Mouse (Mus musculus): Measurements from ENCODE around the gene Slc36a1. TPM values are rescaled to one million over a fixed set of nuclear protein-coding genes. Genes with fewer than 3 reads are reported as not detected.

Gene Slc36a1
- total RNA-seq, 2 experiments from 2014 or later, result 52.1 to 55.3 TPM

DNA sequence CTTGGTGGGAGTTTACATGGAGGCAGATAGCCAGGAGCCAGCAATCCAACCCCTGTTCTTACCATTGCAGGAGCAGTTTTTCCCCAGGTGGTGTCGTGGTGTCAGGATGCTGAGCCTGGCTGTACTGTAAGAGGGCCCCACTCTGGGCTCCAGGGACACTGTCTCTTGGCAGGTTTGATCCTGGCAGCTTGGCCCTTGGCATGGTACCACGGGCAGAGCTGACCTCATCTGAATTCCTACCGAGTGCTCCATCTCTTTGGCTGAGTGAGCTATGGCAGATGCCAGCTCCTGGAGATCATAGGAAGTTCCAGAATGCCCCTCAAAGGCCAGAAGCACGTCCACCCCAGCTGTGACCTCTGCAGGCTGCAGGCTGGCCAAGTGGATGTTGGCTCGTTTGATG, 57.9 kb downstream of the Slc36a1 start:
- peak; percentile 23 for TF ChIP-seq CTCF (conservative IDR thresholded peaks at IDR 0.05)
- DNase-seq (ENCODE audit: low spot score in 2 of 2), result peak in 1 of 2 experiments; percentile 24
- Histone ChIP-seq H3K4me3 (no peak overlapping the region), H3K27ac (no peak overlapping the region)

GRCm38 (mm10) chr11:55264318-55264717, 60.2 kb downstream of the Slc36a1 start:
- no peak for DNase-seq (ENCODE audit: low spot score in 2 of 2)
- no peak overlapping the region for H3K27ac ChIP-seq
- TF ChIP-seq CTCF (conservative IDR thresholded peaks at IDR 0.05), result no peak
- no peak overlapping the region for H3K4me3 ChIP-seq

- Histone ChIP-seq H3K27ac (no peak overlapping the region), H3K4me3 (no peak overlapping the region)
- DNase-seq (ENCODE audit: low spot score in 2 of 2), result peak in 1 of 2 experiments; percentile 23
- no peak for TF ChIP-seq CTCF (conservative IDR thresholded peaks at IDR 0.05)
These were observed 61.5 kb downstream of the Slc36a1 start for GRCm38 (mm10) chr11:55265647-55266046.

DNA sequence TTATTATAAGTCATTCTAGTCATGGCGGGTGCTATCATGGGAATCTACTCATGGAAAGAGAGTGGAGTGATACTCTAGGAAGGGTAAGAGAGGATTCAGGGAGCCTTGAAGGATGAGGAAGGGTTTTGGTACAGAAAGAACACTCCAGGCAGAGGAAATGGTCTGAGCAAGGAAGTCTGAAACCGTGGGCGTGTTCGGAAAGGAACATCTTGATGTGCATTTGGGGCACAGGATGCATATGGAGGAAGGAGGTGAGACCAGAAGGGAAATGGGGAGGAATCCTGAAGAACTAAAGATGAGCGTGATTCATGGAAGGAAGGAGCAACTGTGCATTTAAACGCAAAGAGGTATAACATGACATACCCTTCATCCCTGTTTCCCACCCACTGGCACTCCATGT, 64.4 kb downstream of the Slc36a1 start:
- Histone ChIP-seq H3K27ac (no peak overlapping the region), H3K4me3 (no peak overlapping the region)
- DNase-seq (ENCODE audit: low spot score in 2 of 2), result peak in 1 of 2 experiments; percentile 31
- TF ChIP-seq CTCF (conservative IDR thresholded peaks at IDR 0.05), result no peak

- Histone ChIP-seq H3K27ac (no peak overlapping the region), H3K4me3 (no peak overlapping the region)
- peak in 1 of 2 experiments; percentile 22 for DNase-seq (ENCODE audit: low spot score in 2 of 2)
- no peak for TF ChIP-seq CTCF (conservative IDR thresholded peaks at IDR 0.05)
These were observed 70.6 kb downstream of the Slc36a1 start for GRCm38 (mm10) chr11:55274756-55275155.

Other genes starting within 250 kb of the Slc36a1 start
- 10 to 100 TPM; 33.0 to 33.1 TPM for gene Tnip1, start 241.4 kb upstream of the Slc36a1 start, total RNA-seq (2021)
- gene Anxa6, start 170.9 kb upstream of the Slc36a1 start, total RNA-seq (2021), result 100 to 1,000 TPM; 100 to 103 TPM
- under 1 TPM in 1 of 2 experiments, not detected in 1; 0.42 TPM for gene Ccdc69, start 126.2 kb upstream of the Slc36a1 start, total RNA-seq (2021)
- gene Gm2a, start 106.2 kb upstream of the Slc36a1 start, total RNA-seq (2021), result 10 to 100 TPM; 29.9 to 30.8 TPM
- gene Slc36a3, start 52.6 kb upstream of the Slc36a1 start, total RNA-seq (2021), result not detected
- under 1 TPM in 1 of 2 experiments, not detected in 1; 0.33 TPM for gene Slc36a2, start 19.3 kb upstream of the Slc36a1 start, total RNA-seq (2021)
- under 1 TPM; 0.25 to 0.61 TPM for gene Fat2, start 132.2 kb downstream of the Slc36a1 start, total RNA-seq (2021)
- 100 to 1,000 TPM; 274 to 288 TPM for gene Sparc, start 218.8 kb downstream of the Slc36a1 start, total RNA-seq (2021)

All from layer of hippocampus, adult 2 months (tissue).